Mouse (Mus musculus) kidney, adult 2 months (tissue): ENCODE measurements around the gene Alkbh5.

ENCODE experiments used
- CTCF ChIP-seq: fragments of 200-500 bp; conservative IDR thresholded peaks from 2 replicates; pipeline ENCODE4 v1.5.1; 2011; ENCODE audit warnings: low read depth, mild to moderate bottlenecking, control low read depth, low read length, moderate library complexity, mixed read lengths; ENCODE audit not compliant: insufficient read depth, insufficient read length
- POLR2A ChIP-seq: fragments of 200-500 bp; IDR thresholded peaks from one replicate; pipeline ENCODE4 v1.6.1; 2011; ENCODE audit warnings: low read depth, low read length, control low read depth

- no peak for TF ChIP-seq CTCF
- no peak for TF ChIP-seq POLR2A
Observed at GRCm38 (mm10) chr11:60514941-60515340, 21.2 kb upstream of the Alkbh5 start.
